Mouse (Mus musculus) forebrain, embryonic 15.5 days (tissue): ENCODE measurements around the gene Sgcd. TPM values are rescaled to one million over a fixed set of nuclear protein-coding genes. Genes with fewer than 3 reads are reported as not detected.
A peak's percentile ranks its signal among the peaks of the same experiment; 100 is the strongest.

Source experiments
- ATAC-seq: fragments of 200-750 bp; cut with Nextera tagmentation; replicated peaks from 2 replicates; pipeline ENCODE4 v1.8.0; 2017; ENCODE audit warnings: mild to moderate bottlenecking, moderate TSS enrichment, moderate library complexity
- H3K27ac ChIP-seq: fragments of 300-500 bp; sonication (generic); replicated peaks from 2 replicates; pipeline ENCODE4 v1.5.1; 2015; ENCODE audit warnings: mild to moderate bottlenecking, inconsistent platforms
- H3K27me3 ChIP-seq: fragments of 300-500 bp; sonication (generic); 2 replicates; pipeline ENCODE4 v1.6.1; 2015; ENCODE audit warnings: inconsistent platforms
- H3K36me3 ChIP-seq: fragments of 300-500 bp; sonication (generic); 2 replicates; pipeline ENCODE4 v1.6.1; 2015; ENCODE audit warnings: mild to moderate bottlenecking, inconsistent platforms
- H3K4me1 ChIP-seq: fragments of 300-500 bp; sonication (generic); 2 replicates; pipeline ENCODE4 v1.6.1; 2015; ENCODE audit warnings: inconsistent platforms
- H3K4me2 ChIP-seq: fragments of 300-500 bp; sonication (generic); replicated peaks from 2 replicates; pipeline ENCODE4 v1.6.1; 2015; ENCODE audit warnings: mild to moderate bottlenecking, inconsistent platforms
- H3K4me3 ChIP-seq: fragments of 300-500 bp; sonication (generic); 2 replicates; pipeline ENCODE4 v1.5.1; 2015; ENCODE audit warnings: mild to moderate bottlenecking, inconsistent platforms
- H3K9ac ChIP-seq: fragments of 300-500 bp; sonication (generic); replicated peaks from 2 replicates; pipeline ENCODE4 v1.6.1; 2015; ENCODE audit warnings: mild to moderate bottlenecking, inconsistent platforms
- H3K9me3 ChIP-seq: fragments of 300-500 bp; sonication (generic); 2 replicates; pipeline ENCODE4 v1.6.1; 2016; ENCODE audit warnings: inconsistent platforms
- WGBS: fragments of 180-500 bp; shearing (Covaris S2); methylation state at CpG from one replicate; pipeline ENCODE4 v1.1.7; 2015; ENCODE audit warnings: mixed read lengths; 5-methylcytosine and 5-hydroxymethylcytosine counted together
- polyA plus RNA-seq: library from polyadenylated mRNA; unstranded; fragments of >200 nt; fragmentation: Nextera tagmentation; extraction: Ambion mirVana; gene quantifications from 2 replicates; pipeline ENCODE4 v1.2.1, GENCODE M21; 2015

The Sgcd gene
- polyA plus RNA-seq, 1 experiment from 2014 or later: 3.2 TPM

DNA sequence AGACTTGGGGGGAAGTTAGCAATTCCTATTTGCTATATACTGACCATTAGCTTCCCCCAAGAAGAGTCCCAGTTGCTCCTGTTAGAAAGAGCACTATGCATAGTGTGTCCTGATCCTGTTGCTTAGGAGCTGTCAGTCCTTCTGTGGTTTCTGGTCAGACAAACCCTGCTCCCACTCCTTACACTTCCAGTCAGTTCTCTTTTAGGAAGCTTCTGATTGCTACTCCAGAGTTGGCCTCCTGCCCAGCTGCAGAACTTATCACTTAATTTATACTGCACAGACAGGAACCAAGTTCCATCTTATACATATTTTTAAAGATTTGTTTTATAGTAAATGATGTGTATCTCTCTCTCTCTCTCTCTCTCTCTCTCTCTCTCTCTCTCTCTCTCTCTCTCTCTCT is 878.5 kb downstream of the Sgcd start:
- Histone ChIP-seq H3K27me3 (no peaks in the 10 kb centered on the region), H3K9me3 (no peaks in the 10 kb centered on the region), H3K9ac (no peak overlapping the region), H3K4me1 (no peaks in the 10 kb centered on the region), H3K4me2 (no peak overlapping the region), H3K36me3 (no peaks in the 10 kb centered on the region), H3K4me3 (no peak overlapping the region), H3K27ac (no peak overlapping the region)
- no peak for ATAC-seq

DNA sequence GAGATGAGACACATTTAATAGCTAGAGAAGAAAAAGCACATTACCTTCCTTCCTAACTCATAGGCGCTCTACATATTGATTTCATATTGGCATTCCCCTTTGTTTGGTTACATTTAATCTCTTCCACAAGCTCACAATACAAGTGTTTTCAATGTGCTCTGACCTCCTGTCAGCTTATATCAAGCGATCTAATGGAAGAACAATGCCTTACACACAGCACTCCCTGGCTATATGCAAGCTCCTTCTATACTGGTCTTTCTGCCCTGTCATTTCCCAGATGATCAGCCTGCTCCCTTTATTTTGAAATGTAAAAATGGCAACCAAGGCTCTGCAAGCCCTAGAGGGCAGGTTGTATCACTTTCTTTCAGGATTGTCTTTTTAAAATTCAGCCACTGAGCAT is 881.1 kb downstream of the Sgcd start:
- H3K27me3 ChIP-seq: no peaks in the 10 kb centered on the region

DNA sequence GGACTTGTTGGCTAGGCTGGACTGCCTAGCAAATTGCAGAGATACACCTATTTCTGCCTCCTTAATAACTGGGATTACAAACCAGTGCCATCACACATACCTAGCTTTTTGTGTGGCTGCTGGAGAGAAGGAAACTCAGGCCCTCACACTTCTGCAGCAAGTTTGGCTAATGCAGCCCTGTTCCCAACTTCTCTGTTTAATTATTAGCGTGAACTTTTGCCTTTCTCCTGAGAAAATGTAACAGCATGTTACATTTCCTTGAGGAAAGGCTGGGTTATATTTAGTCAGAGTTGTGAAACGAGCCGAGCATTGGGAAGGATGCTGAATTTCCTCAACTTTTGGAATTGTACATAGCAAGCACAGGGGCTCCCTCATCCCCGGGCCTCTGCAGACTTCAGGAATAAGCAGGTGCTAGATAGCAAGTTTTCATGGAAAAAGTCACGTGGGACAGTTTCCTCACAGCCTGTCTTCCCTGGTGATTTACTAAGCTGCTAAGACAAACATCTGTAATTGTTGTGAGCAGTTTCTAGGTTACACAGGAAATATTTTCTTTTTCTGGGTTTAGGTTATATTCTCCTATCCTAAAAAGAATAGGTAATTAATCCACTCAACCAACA is 895.4 kb downstream of the Sgcd start:
- Histone ChIP-seq H3K27me3 (no peaks in the 10 kb centered on the region), H3K9ac (no peak overlapping the region), H3K4me1 (no peaks in the 10 kb centered on the region), H3K4me2 (no peak overlapping the region), H3K4me3 (no peak overlapping the region), H3K9me3 (no peaks in the 10 kb centered on the region), H3K36me3 (no peaks in the 10 kb centered on the region), H3K27ac (no peak overlapping the region)
- 82% methylated on average over 5 of the region's 5 CpGs for WGBS
- no peak for ATAC-seq

More for the DNA sequence above, 881.1 kb downstream of the Sgcd start:
- H3K4me2 ChIP-seq: no peak overlapping the region
- no peaks in the 10 kb centered on the region for H3K9me3 ChIP-seq
- no peak overlapping the region for H3K4me3 ChIP-seq
- H3K9ac ChIP-seq: no peak overlapping the region
- no peak for ATAC-seq
- H3K27ac ChIP-seq: no peak overlapping the region
- no peaks in the 10 kb centered on the region for H3K36me3 ChIP-seq
- 75% methylated on average over 2 of the region's 2 CpGs for WGBS
- H3K4me1 ChIP-seq: no peaks in the 10 kb centered on the region

DNA sequence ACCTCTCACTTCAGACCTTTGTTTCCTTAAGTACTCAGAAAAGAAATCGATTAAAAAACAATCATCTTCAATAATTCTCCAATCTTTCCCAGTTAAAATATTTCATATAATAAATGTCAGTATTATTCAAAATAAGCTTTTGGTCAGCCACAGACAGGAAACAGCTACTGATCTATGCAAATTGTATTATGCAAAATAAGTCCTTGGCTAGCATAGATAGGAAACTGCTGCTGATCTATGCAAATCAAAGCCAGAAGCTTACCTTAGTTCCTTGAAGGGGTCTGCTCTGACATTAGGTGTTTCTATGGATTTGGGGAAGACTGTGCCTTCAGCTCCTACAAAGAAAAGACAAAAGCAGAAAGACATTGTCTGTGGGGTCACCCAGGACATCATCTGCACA is 906.3 kb downstream of the Sgcd start:
- Histone ChIP-seq H3K9me3 (no peaks in the 10 kb centered on the region), H3K4me1 (no peaks in the 10 kb centered on the region), H3K4me3 (no peak overlapping the region), H3K4me2 (no peak overlapping the region), H3K27ac (no peak overlapping the region), H3K9ac (no peak overlapping the region), H3K27me3 (no peaks in the 10 kb centered on the region), H3K36me3 (no peaks in the 10 kb centered on the region)
- no peak for ATAC-seq
- WGBS: 95% methylated on average over 1 of the region's 1 CpGs

DNA sequence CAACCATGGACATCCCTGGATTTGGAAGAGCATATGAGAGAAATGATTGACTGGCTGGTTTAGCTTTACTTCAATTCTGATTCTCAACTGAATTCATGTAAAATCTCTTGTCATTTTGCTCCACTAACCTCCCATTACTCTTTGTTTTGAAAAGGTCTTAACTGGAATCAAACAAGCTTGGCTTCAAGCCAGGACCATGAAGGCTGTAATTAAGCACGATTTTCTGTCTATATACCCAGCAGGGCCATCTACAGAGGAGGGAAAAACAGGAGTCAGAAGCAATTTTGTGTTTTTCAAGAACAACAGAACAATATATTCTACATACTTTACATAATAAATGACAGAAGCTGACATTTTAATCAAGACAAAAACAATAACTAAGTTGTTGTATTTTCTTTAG is 915.2 kb downstream of the Sgcd start:
- WGBS: 8% methylated on average over 1 of the region's 1 CpGs
- peaks cover 7% of the 10 kb centered on the region for H3K4me1 ChIP-seq
- no peak overlapping the region for H3K27ac ChIP-seq
- no peak overlapping the region for H3K4me2 ChIP-seq
- H3K4me3 ChIP-seq: no peak overlapping the region
- H3K9me3 ChIP-seq: no peaks in the 10 kb centered on the region
- no peak overlapping the region for H3K9ac ChIP-seq
- no peaks in the 10 kb centered on the region for H3K36me3 ChIP-seq
- H3K27me3 ChIP-seq: no peaks in the 10 kb centered on the region
- ATAC-seq: peak; percentile 73; the same call in 1 of the 2 replicates

DNA sequence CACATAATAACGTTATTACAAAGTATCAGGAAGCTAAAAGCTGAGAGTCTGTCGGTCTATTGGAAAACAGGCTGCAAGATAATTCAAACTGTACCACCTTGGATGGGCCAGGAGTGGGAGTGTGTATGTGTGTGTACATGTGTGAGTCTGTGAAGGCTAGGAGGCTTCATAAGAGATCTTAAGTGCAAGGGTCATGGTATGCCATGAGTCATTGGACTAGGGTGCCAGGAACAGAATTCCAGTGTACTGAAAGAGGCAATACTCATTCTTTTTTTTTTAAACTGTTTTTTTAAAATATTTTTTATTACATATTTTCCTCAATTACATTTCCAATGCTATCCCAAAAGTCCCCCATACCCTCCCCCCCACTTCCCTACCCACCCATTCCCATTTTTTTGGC is 917.6 kb downstream of the Sgcd start:
- Histone ChIP-seq H3K27me3 (no peaks in the 10 kb centered on the region), H3K4me1 (peaks cover 7% of the 10 kb centered on the region), H3K4me3 (no peak overlapping the region), H3K9me3 (no peaks in the 10 kb centered on the region), H3K27ac (no peak overlapping the region), H3K9ac (no peak overlapping the region), H3K4me2 (no peak overlapping the region), H3K36me3 (no peaks in the 10 kb centered on the region)
- no peak for ATAC-seq
- WGBS: 92% methylated on average over 2 of the region's 2 CpGs

DNA sequence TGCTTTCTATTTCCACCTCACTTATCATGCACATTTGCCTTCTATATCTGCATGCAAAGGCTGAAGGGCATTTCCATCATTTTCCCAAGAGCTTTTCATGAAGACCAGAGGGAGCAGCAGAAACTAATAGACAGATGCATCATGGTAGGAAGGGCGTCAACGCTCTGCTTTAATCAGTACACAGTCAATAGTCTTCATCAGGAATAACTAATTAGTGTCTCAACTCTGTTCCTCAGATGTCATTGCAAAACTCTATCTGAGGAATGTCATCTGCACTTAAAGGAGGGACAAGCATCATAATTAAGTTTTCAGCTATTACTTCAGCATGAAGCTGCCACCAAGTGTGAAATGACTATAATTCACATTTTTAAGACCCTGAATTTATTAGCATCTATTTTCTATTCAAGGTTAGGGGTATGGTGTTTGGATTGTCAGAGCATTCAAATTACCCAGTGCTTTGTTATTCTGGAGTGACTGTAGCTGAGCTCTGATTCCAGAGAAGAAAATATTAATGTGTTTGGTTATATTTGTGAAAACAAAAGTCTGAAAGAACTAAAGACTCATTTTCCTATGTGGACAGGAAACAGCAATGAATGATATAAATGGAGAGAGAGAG is 918.9 kb downstream of the Sgcd start:
- Histone ChIP-seq H3K27me3 (no peaks in the 10 kb centered on the region), H3K4me2 (no peak overlapping the region), H3K9ac (no peak overlapping the region), H3K4me3 (no peak overlapping the region), H3K4me1 (peaks cover 7% of the 10 kb centered on the region), H3K9me3 (no peaks in the 10 kb centered on the region), H3K27ac (no peak overlapping the region), H3K36me3 (no peaks in the 10 kb centered on the region)
- peak; percentile 84 for ATAC-seq
- 57% methylated on average over 2 of the region's 2 CpGs for WGBS

DNA sequence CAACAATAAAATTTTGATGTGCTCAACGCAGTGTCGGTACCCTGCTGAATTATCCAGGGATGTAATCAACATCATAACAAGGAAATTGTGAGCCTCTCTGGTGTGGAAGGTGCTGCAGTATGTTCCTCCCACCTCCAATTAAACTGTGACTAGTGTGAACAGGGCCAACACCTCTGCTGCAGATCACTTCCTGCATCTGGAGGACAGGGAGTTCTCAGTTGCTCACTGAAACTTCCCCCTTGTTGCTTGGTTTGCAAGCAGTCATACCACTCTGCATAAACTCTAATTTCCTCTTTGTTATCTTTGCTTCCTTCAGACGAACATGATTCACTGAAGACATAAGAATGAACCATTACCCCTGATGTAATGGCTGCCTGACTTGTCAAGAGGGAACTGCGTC is 925.1 kb downstream of the Sgcd start:
- WGBS: 75% methylated on average over 4 of the region's 4 CpGs
- H3K36me3 ChIP-seq: no peaks in the 10 kb centered on the region
- no peaks in the 10 kb centered on the region for H3K4me1 ChIP-seq
- H3K4me3 ChIP-seq: no peak overlapping the region
- no peaks in the 10 kb centered on the region for H3K9me3 ChIP-seq
- ATAC-seq: no peak
- H3K4me2 ChIP-seq: no peak overlapping the region
- no peak overlapping the region for H3K9ac ChIP-seq
- H3K27ac ChIP-seq: no peak overlapping the region
- no peaks in the 10 kb centered on the region for H3K27me3 ChIP-seq

DNA sequence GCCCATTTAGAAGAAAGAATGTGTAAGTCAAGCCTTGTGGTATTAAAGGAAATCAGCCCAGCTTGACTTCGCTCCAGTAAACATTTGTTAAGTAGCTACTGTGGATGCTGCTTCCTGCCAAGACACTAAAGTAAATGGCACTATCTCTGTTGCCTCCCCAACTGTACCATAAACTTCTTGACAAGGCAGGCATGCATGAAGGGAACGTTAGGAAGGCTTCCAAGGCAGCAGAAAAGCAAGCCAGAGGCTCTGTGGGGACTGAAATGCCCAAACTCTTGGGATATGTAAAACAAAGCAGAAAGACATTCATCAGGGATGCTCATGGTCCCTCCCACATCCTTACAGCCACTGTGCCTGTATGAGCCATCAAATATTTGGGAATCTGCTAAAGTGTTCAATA is 938.4 kb downstream of the Sgcd start:
- Histone ChIP-seq H3K4me2 (no peak overlapping the region), H3K4me1 (no peaks in the 10 kb centered on the region), H3K4me3 (no peak overlapping the region), H3K27ac (no peak overlapping the region), H3K27me3 (no peaks in the 10 kb centered on the region), H3K9me3 (no peaks in the 10 kb centered on the region), H3K9ac (no peak overlapping the region), H3K36me3 (no peaks in the 10 kb centered on the region)
- 57% methylated on average over 2 of the region's 2 CpGs for WGBS
- ATAC-seq: no peak

DNA sequence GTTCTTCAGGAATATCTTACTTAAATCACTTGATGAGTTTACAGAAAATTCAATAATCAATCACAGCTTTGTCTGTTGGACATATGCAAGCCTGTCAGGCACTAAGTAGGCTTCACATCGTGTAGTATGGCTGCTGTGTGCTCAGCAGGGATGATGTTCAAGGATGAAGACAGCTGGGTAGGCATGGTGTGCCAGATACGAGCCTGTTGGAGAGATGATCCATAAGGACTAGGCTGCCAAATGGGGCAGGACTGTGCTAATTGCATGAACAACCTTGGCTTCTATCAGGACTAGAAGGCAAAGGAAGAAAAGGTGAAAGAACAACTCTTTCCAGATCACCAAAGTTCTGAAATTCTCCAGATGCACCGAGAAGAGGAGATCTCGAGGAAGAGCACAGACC is 939.0 kb downstream of the Sgcd start:
- no peaks in the 10 kb centered on the region for H3K9me3 ChIP-seq
- H3K4me3 ChIP-seq: no peak overlapping the region
- H3K4me2 ChIP-seq: no peak overlapping the region
- H3K4me1 ChIP-seq: no peaks in the 10 kb centered on the region
- 80% methylated on average over 4 of the region's 4 CpGs for WGBS
- H3K27ac ChIP-seq: no peak overlapping the region
- H3K9ac ChIP-seq: no peak overlapping the region
- H3K36me3 ChIP-seq: no peaks in the 10 kb centered on the region
- H3K27me3 ChIP-seq: no peaks in the 10 kb centered on the region
- ATAC-seq: no peak

DNA sequence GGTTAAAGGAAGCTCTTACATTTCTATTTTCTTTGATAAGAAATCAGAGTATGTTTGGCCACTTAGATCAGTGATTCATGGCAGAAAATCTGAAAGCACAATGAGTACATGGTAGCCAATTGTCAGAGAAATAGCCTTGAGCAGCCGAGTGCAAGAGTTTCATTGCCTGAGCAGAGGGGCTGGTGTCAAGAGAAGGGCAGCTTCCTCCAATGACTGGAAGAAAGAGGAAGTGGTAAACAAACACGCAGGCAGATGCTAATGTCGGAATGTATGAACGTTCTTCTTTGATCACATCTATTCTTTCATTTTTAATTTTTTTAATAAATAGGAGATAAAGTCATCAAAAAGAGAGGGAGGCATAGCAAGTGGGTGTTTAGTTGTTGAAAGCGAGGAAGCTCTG is 956.5 kb downstream of the Sgcd start:
- Histone ChIP-seq H3K9ac (no peak overlapping the region), H3K9me3 (no peaks in the 10 kb centered on the region), H3K27me3 (no peaks in the 10 kb centered on the region), H3K4me1 (no peaks in the 10 kb centered on the region), H3K36me3 (no peaks in the 10 kb centered on the region), H3K27ac (no peak overlapping the region), H3K4me2 (no peak overlapping the region), H3K4me3 (no peak overlapping the region)
- WGBS: 89% methylated on average over 5 of the region's 5 CpGs
- no peak for ATAC-seq

DNA sequence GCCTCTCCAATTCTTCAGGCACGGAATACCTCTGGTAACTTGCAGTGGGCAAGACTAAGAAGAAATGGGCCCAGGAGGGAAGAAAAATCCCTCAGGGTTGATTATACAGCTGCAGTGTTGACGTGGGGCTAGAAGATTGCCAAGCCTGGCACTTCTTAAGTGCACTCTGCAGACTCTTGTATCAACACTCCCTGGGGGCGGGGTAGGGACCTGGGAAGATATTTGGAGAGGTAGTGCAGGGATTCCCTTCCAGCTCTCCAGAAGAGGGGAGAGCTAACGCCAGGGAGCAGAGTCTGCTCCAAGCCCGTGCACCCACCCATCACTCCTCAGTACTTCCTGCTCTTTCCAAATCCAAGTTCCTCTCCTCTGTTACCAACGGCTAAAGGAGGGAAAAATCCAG is 967.9 kb downstream of the Sgcd start:
- ATAC-seq: no peak
- Histone ChIP-seq H3K27ac (no peak overlapping the region), H3K4me1 (peaks cover 3% of the 10 kb centered on the region; the same call in 1 of the 2 replicates), H3K27me3 (no peaks in the 10 kb centered on the region), H3K9me3 (no peaks in the 10 kb centered on the region), H3K4me2 (no peak overlapping the region), H3K9ac (no peak overlapping the region), H3K36me3 (no peaks in the 10 kb centered on the region), H3K4me3 (no peak overlapping the region)
- 66% methylated on average over 6 of the region's 6 CpGs for WGBS

DNA sequence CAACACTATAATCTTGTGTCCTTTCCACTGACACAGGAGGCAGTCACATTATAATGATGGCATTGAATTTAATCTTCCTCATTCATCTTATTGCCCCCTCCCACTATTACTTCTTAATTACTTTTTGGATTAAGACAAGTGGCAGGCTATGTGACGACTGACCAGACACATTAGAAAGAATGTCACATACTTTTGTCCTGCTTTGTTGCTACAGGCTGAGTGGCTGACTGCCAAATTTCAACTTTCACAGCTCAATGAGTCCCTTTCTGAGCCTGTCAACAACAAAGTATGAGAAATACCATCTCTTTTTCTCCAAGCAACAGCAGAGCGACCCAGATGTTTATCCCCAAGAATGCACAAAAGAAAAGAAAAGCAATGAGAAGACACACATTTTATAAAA is 970.6 kb downstream of the Sgcd start:
- ATAC-seq: 0 out of 2 replicates have a peak, but pooled peaks have one; percentile 46
- H3K9ac ChIP-seq: no peak overlapping the region
- H3K27ac ChIP-seq: no peak overlapping the region
- 7% methylated on average over 2 of the region's 2 CpGs for WGBS
- H3K9me3 ChIP-seq: no peaks in the 10 kb centered on the region
- H3K4me3 ChIP-seq: no peak overlapping the region
- H3K36me3 ChIP-seq: no peaks in the 10 kb centered on the region
- H3K4me2 ChIP-seq: no peak overlapping the region
- H3K27me3 ChIP-seq: no peaks in the 10 kb centered on the region
- peaks cover 3% of the 10 kb centered on the region; the same call in 1 of the 2 replicates for H3K4me1 ChIP-seq
